Mouse (Mus musculus): Measurements from ENCODE around the gene Btbd9.

Btbd9 gene

GRCm38 (mm10) chr17:30347101-30347613, 229.1 kb downstream of the Btbd9 start:
- in situ Hi-C loops (cut with MboI; ENCODE audit: low sequenced_read_pairs) = no loop called here

GRCm38 (mm10) chr17:30345008-30345407, 231.3 kb downstream of the Btbd9 start:
- in situ Hi-C loops (cut with MboI; ENCODE audit: low sequenced_read_pairs) = no loop called here

GRCm38 (mm10) chr17:30343701-30344473, 232.4 kb downstream of the Btbd9 start:
- in situ Hi-C loops (cut with MboI; ENCODE audit: low sequenced_read_pairs) = no loop called here

GRCm38 (mm10) chr17:30341556-30341955, 234.7 kb downstream of the Btbd9 start:
- in situ Hi-C loops (cut with MboI; ENCODE audit: low sequenced_read_pairs) = no loop called here

GRCm38 (mm10) chr17:30340495-30341126, 235.7 kb downstream of the Btbd9 start:
- in situ Hi-C loops (cut with MboI; ENCODE audit: low sequenced_read_pairs) = no loop called here

- in situ Hi-C loops (cut with MboI; ENCODE audit: low sequenced_read_pairs) = no loop called here
These were observed 237.0 kb downstream of the Btbd9 start for GRCm38 (mm10) chr17:30339317-30339716.

- in situ Hi-C loops (cut with MboI; ENCODE audit: low sequenced_read_pairs) = no loop called here
These were observed 239.5 kb downstream of the Btbd9 start for GRCm38 (mm10) chr17:30336816-30337215.

GRCm38 (mm10) chr17:30336280-30336679, 240.0 kb downstream of the Btbd9 start:
- in situ Hi-C loops (cut with MboI; ENCODE audit: low sequenced_read_pairs) = no loop called here

- in situ Hi-C loops (cut with MboI; ENCODE audit: low sequenced_read_pairs) = no loop called here
These were observed 240.5 kb downstream of the Btbd9 start for GRCm38 (mm10) chr17:30335746-30336145.

- in situ Hi-C loops (cut with MboI; ENCODE audit: low sequenced_read_pairs) = no loop called here
These were observed 242.0 kb downstream of the Btbd9 start for GRCm38 (mm10) chr17:30334257-30334656.

GRCm38 (mm10) chr17:30333136-30333535, 243.2 kb downstream of the Btbd9 start:
- in situ Hi-C loops (cut with MboI; ENCODE audit: low sequenced_read_pairs) = no loop called here

- in situ Hi-C loops (cut with MboI; ENCODE audit: low sequenced_read_pairs) = no loop called here
These were observed 244.9 kb downstream of the Btbd9 start for GRCm38 (mm10) chr17:30331380-30331779.

GRCm38 (mm10) chr17:30329531-30329930, 246.8 kb downstream of the Btbd9 start:
- in situ Hi-C loops (cut with MboI; ENCODE audit: low sequenced_read_pairs) = no loop called here

- in situ Hi-C loops (cut with MboI; ENCODE audit: low sequenced_read_pairs) = no loop called here
These were observed 247.4 kb downstream of the Btbd9 start for GRCm38 (mm10) chr17:30328924-30329323.

- in situ Hi-C loops (cut with MboI; ENCODE audit: low sequenced_read_pairs) = no loop called here
These were observed 249.4 kb downstream of the Btbd9 start for GRCm38 (mm10) chr17:30326906-30327305.

- in situ Hi-C loops (cut with MboI; ENCODE audit: low sequenced_read_pairs) = no loop called here
These were observed 256.0 kb downstream of the Btbd9 start for GRCm38 (mm10) chr17:30320301-30320700.

- in situ Hi-C loops (cut with MboI; ENCODE audit: low sequenced_read_pairs) = no loop called here
These were observed 263.6 kb downstream of the Btbd9 start for GRCm38 (mm10) chr17:30312688-30313087.

GRCm38 (mm10) chr17:30309627-30310026, 266.7 kb downstream of the Btbd9 start:
- in situ Hi-C loops (cut with MboI; ENCODE audit: low sequenced_read_pairs) = no loop called here

GRCm38 (mm10) chr17:30308889-30309288, 267.4 kb downstream of the Btbd9 start:
- in situ Hi-C loops (cut with MboI; ENCODE audit: low sequenced_read_pairs) = no loop called here

GRCm38 (mm10) chr17:30308317-30308716, 268.0 kb downstream of the Btbd9 start:
- in situ Hi-C loops (cut with MboI; ENCODE audit: low sequenced_read_pairs) = no loop called here

GRCm38 (mm10) chr17:30307168-30307567, 269.1 kb downstream of the Btbd9 start:
- in situ Hi-C loops (cut with MboI; ENCODE audit: low sequenced_read_pairs) = no loop called here

GRCm38 (mm10) chr17:30304766-30305165, 271.5 kb downstream of the Btbd9 start:
- in situ Hi-C loops (cut with MboI; ENCODE audit: low sequenced_read_pairs) = no loop called here

Measured in CH12F3 (cell line).